Mouse (Mus musculus) adrenal gland, postnatal 10 days (tissue): Measurements from ENCODE around the gene Ctf1. TPM values are rescaled to one million over a fixed set of nuclear protein-coding genes. Genes with fewer than 3 reads are reported as not detected.

Experiments
- microRNA-seq: library from miRNA; unstranded; fragments of <30 nt; microRNA quantifications from one replicate; pipeline ENCODE4 v1.2.0, GENCODE M21; 2021
- total RNA-seq, 2 experiments: library from RNA; stranded (reverse); gene quantifications; 2 replicates each; pipeline ENCODE4 v1.2.3; 2021

Ctf1 gene
- total RNA-seq, 2 experiments from 2014 or later: 6.3 to 6.8 TPM

Small RNAs within 50 kb of the gene (microRNA-seq; reads per million reads assigned to microRNA genes)
- gene Mir762: not detected

Other genes with a start within 250 kb of the Ctf1 start
- 10 to 100 TPM; 53.3 to 65.8 TPM for gene Fbrs, start 233.5 kb upstream of the Ctf1 start, total RNA-seq
- 10 to 100 TPM; 70.0 to 94.2 TPM for gene Srcap, start 200.8 kb upstream of the Ctf1 start, total RNA-seq
- gene Gm42715, start 193.2 kb upstream of the Ctf1 start, total RNA-seq: 10 to 100 TPM; 17.9 to 28.8 TPM
- not detected for gene Tmem265, start 151.3 kb upstream of the Ctf1 start, total RNA-seq
- 10 to 100 TPM; 33.0 to 37.9 TPM for gene Phkg2, start 139.4 kb upstream of the Ctf1 start, total RNA-seq
- gene Ccdc189, start 124.1 kb upstream of the Ctf1 start, total RNA-seq: 1 to 10 TPM; 8.0 to 9.2 TPM
- gene Rnf40, start 124.0 kb upstream of the Ctf1 start, total RNA-seq: 10 to 100 TPM; 51.5 to 59.7 TPM
- 10 to 100 TPM; 18.2 to 30.4 TPM for gene Zfp629, start 96.9 kb upstream of the Ctf1 start, total RNA-seq
- gene Bcl7c, start 3.8 kb upstream of the Ctf1 start, total RNA-seq: 10 to 100 TPM; 77.0 to 81.8 TPM
- not detected for gene Ctf2, start 19.4 kb downstream of the Ctf1 start, total RNA-seq
- 10 to 100 TPM; 12.3 to 18.5 TPM for gene Fbxl19, start 31.8 kb downstream of the Ctf1 start, total RNA-seq
- gene Orai3, start 57.1 kb downstream of the Ctf1 start, total RNA-seq: 10 to 100 TPM; 31.5 to 32.0 TPM
- gene Setd1a, start 63.9 kb downstream of the Ctf1 start, total RNA-seq: 10 to 100 TPM; 35.9 to 46.6 TPM
- 1 to 10 TPM; 4.7 to 5.6 TPM for gene Gm49388, start 72.9 kb downstream of the Ctf1 start, total RNA-seq
- 10 to 100 TPM; 57.1 to 73.1 TPM for gene Hsd3b7, start 87.9 kb downstream of the Ctf1 start, total RNA-seq
- 10 to 100 TPM; 67.8 to 94.9 TPM for gene Stx4a, start 111.6 kb downstream of the Ctf1 start, total RNA-seq
- 1 to 10 TPM; 6.9 to 9.4 TPM for gene Stx1b, start 111.8 kb downstream of the Ctf1 start, total RNA-seq
- 10 to 100 TPM; 29.8 to 35.6 TPM for gene Zfp646, start 163.5 kb downstream of the Ctf1 start, total RNA-seq
- gene Zfp668, start 164.1 kb downstream of the Ctf1 start, total RNA-seq: 1 to 10 TPM; 5.4 to 9.5 TPM
- 1 to 10 TPM in 1 of 2 experiments, under 1 TPM in 1; 0.72 to 1.2 TPM for gene Prss53, start 178.2 kb downstream of the Ctf1 start, total RNA-seq
- gene Gm21974, start 182.7 kb downstream of the Ctf1 start, total RNA-seq: not detected
- gene Vkorc1, start 182.9 kb downstream of the Ctf1 start, total RNA-seq: 100 to 1,000 TPM in 1 of 2 experiments, 10 to 100 TPM in 1; 84.3 to 112 TPM
- gene Bckdk, start 191.3 kb downstream of the Ctf1 start, total RNA-seq: 100 to 1,000 TPM; 124 to 135 TPM
- gene Kat8, start 199.8 kb downstream of the Ctf1 start, total RNA-seq: 10 to 100 TPM; 22.5 to 24.7 TPM
- gene Prss8, start 217.4 kb downstream of the Ctf1 start, total RNA-seq: under 1 TPM; 0.45 to 0.96 TPM
- gene Prss36, start 234.0 kb downstream of the Ctf1 start, total RNA-seq: 10 to 100 TPM; 11.5 to 12.4 TPM